In genomic region chr13:115017545-115017944, GRCm38 (mm10) we compare ENCODE assay signal across 24 mouse cellular contexts.
DNase-seq lines count a peak whose midpoint lies in the region; ATAC-seq lines count a peak whose summit lies in the region.
"Had no signal": no experiment of that assay in that cellular context is flagged by ENCODE, and none has a peak within 500 bp of the region (broad histone marks: within the 10 kb centered on the region; RNA-seq: fewer than 3 reads in every experiment).

No protein-coding gene starts in this region.

- ATAC-seq in heart, embryonic 13.5 days (ENCODE audit: extremely low read depth, insufficient number of reproducible peaks, low FRiP score, low TSS enrichment): no peak
- no peak for ATAC-seq in heart, embryonic 16.5 days (replicated peaks; ENCODE audit: extremely low read depth, insufficient read depth, low FRiP score)
- no peak for ATAC-seq in midbrain, embryonic 11.5 days (ENCODE audit: low FRiP score)
- no peak for ATAC-seq in midbrain, embryonic 15.5 days (replicated peaks)
- ATAC-seq: forebrain, embryonic 14.5 days had no signal

- no peaks in the 10 kb centered on the region for H3K9me3 ChIP-seq in heart, embryonic 13.5 days
- H3K9me3 ChIP-seq in heart, embryonic 16.5 days (replicated peaks; ENCODE audit: control insufficient read depth, low read length): no peaks in the 10 kb centered on the region
- H3K9me3 ChIP-seq in midbrain, embryonic 11.5 days (ENCODE audit: control insufficient read depth, low read length): no peaks in the 10 kb centered on the region
- H3K9me3 ChIP-seq in midbrain, embryonic 15.5 days: no peaks in the 10 kb centered on the region
- H3K9me3 ChIP-seq: embryonic facial prominence, embryonic 13.5 days; embryonic facial prominence, embryonic 15.5 days; forebrain, embryonic 10.5 days; forebrain, embryonic 12.5 days had no signal

- no peak overlapping the region for H3K4me2 ChIP-seq in heart, embryonic 13.5 days
- H3K4me2 ChIP-seq in heart, embryonic 16.5 days (ENCODE audit: low read depth, low read length): no peak overlapping the region
- H3K4me2 ChIP-seq in midbrain, embryonic 11.5 days: no peak overlapping the region
- H3K4me2 ChIP-seq in midbrain, embryonic 15.5 days: no peak overlapping the region
- H3K4me2 ChIP-seq: embryonic facial prominence, embryonic 13.5 days; embryonic facial prominence, embryonic 15.5 days; forebrain, embryonic 12.5 days had no signal

- peaks cover under 1% of the 10 kb centered on the region; the same call in 1 of the 2 replicates for H3K36me3 ChIP-seq in heart, embryonic 13.5 days
- H3K36me3 ChIP-seq in heart, embryonic 16.5 days (ENCODE audit: control insufficient read depth, insufficient read depth): no peaks in the 10 kb centered on the region
- H3K36me3 ChIP-seq in midbrain, embryonic 11.5 days (ENCODE audit: control insufficient read depth, insufficient read depth, low read length): no peaks in the 10 kb centered on the region
- H3K36me3 ChIP-seq in midbrain, embryonic 15.5 days (replicated peaks): no peaks in the 10 kb centered on the region
- H3K36me3 ChIP-seq: embryonic facial prominence, embryonic 13.5 days; embryonic facial prominence, embryonic 15.5 days; forebrain, embryonic 10.5 days; forebrain, embryonic 12.5 days had no signal

- no peaks in the 10 kb centered on the region for H3K27me3 ChIP-seq in heart, embryonic 13.5 days (replicated peaks)
- H3K27me3 ChIP-seq in heart, embryonic 16.5 days (ENCODE audit: control insufficient read depth, insufficient read depth, low read length): no peaks in the 10 kb centered on the region
- H3K27me3 ChIP-seq in midbrain, embryonic 11.5 days (ENCODE audit: control insufficient read depth, insufficient read depth, low read length): no peaks in the 10 kb centered on the region
- no peaks in the 10 kb centered on the region for H3K27me3 ChIP-seq in midbrain, embryonic 15.5 days (replicated peaks)
- H3K27me3 ChIP-seq: embryonic facial prominence, embryonic 13.5 days; embryonic facial prominence, embryonic 15.5 days; forebrain, embryonic 12.5 days had no signal

- WGBS in heart, embryonic 13.5 days: 82% methylated on average over 9 of the region's 9 CpGs
- 81% methylated on average over 9 of the region's 9 CpGs for WGBS in heart, embryonic 16.5 days
- 87% methylated on average over 9 of the region's 9 CpGs for WGBS in midbrain, embryonic 11.5 days
- 92% methylated on average over 9 of the region's 9 CpGs for WGBS in midbrain, embryonic 15.5 days

- peak; percentile 66 for DNase-seq in heart, adult 11 months
- no peak for DNase-seq in heart, adult 18-20 months
- no peak for DNase-seq in heart, postnatal 10 days
- DNase-seq in heart, postnatal 4 days: no peak
- peak; percentile 60 for DNase-seq in midbrain, embryonic 11.5 days (ENCODE audit: low spot score, missing footprints)
- DNase-seq: adrenal gland, adult 2 months; adrenal gland, postnatal 10 days; adrenal gland, postnatal 25 days; cerebellum, adult 11 months; cerebellum, adult 18-20 months; cerebellum, adult 8-10 months; cerebellum, adult 9-11 months; cerebellum, postnatal 14 days; cerebellum, postnatal 36 days; embryo, embryonic 11 days had no signal

- H3K27ac ChIP-seq in heart, embryonic 13.5 days (replicated peaks): peak overlapping the region; percentile 53; the same call in 1 of the 2 replicates
- peak overlapping the region; percentile 69; the same call in 1 of the 2 replicates for H3K27ac ChIP-seq in heart, embryonic 16.5 days (ENCODE audit: low read length)
- H3K27ac ChIP-seq in midbrain, embryonic 11.5 days (ENCODE audit: low read depth, low read length): no peak overlapping the region
- no peak overlapping the region for H3K27ac ChIP-seq in midbrain, embryonic 15.5 days
- H3K27ac ChIP-seq: embryonic facial prominence, embryonic 13.5 days; embryonic facial prominence, embryonic 15.5 days; forebrain, embryonic 10.5 days; forebrain, embryonic 12.5 days had no signal

- intact Hi-C loops in heart, postnatal 10 days (cut with DNase I): no loop called here

- peaks cover 77% of the 10 kb centered on the region for H3K4me1 ChIP-seq in heart, embryonic 13.5 days
- peaks cover 48% of the 10 kb centered on the region for H3K4me1 ChIP-seq in heart, embryonic 16.5 days (ENCODE audit: control insufficient read depth, insufficient read depth, low read length)
- H3K4me1 ChIP-seq in midbrain, embryonic 11.5 days (ENCODE audit: control insufficient read depth, insufficient read depth, low read length): no peaks in the 10 kb centered on the region
- no peaks in the 10 kb centered on the region for H3K4me1 ChIP-seq in midbrain, embryonic 15.5 days
- H3K4me1 ChIP-seq: embryonic facial prominence, embryonic 13.5 days; embryonic facial prominence, embryonic 15.5 days; forebrain, embryonic 10.5 days; forebrain, embryonic 12.5 days had no signal

- H3K9ac ChIP-seq in heart, embryonic 13.5 days: no peak overlapping the region
- H3K9ac ChIP-seq in heart, embryonic 16.5 days (ENCODE audit: low read length): no peak overlapping the region
- H3K9ac ChIP-seq in midbrain, embryonic 11.5 days (ENCODE audit: low read length): no peak overlapping the region
- H3K9ac ChIP-seq in midbrain, embryonic 15.5 days: no peak overlapping the region
- H3K9ac ChIP-seq: embryonic facial prominence, embryonic 13.5 days; embryonic facial prominence, embryonic 15.5 days; forebrain, embryonic 12.5 days had no signal

- no peak overlapping the region for H3K4me3 ChIP-seq in heart, embryonic 13.5 days
- no peak overlapping the region for H3K4me3 ChIP-seq in heart, embryonic 16.5 days (ENCODE audit: low read length)
- H3K4me3 ChIP-seq in midbrain, embryonic 11.5 days (ENCODE audit: low read depth, low read length): no peak overlapping the region
- no peak overlapping the region for H3K4me3 ChIP-seq in midbrain, embryonic 15.5 days
- H3K4me3 ChIP-seq: embryonic facial prominence, embryonic 13.5 days; embryonic facial prominence, embryonic 15.5 days; erythroblast, embryonic 14.5 days; forebrain, embryonic 10.5 days; forebrain, embryonic 12.5 days had no signal

Comparison
In these comparisons a context has a peak if more than half of its experiments do, and no peak if none do; other contexts are left out.
1. DNase-seq: peak in heart, adult 11 months (single experiment) and midbrain, embryonic 11.5 days (single experiment); none in heart, adult 18-20 months (0 of 2), heart, postnatal 10 days (0 of 2) and heart, postnatal 4 days (single experiment).
2. H3K27ac ChIP-seq: peak in heart, embryonic 13.5 days (single experiment) and heart, embryonic 16.5 days (single experiment); none in midbrain, embryonic 11.5 days (single experiment) and midbrain, embryonic 15.5 days (single experiment).